Mouse (Mus musculus): Measurements from ENCODE around the gene Sh3bp2. TPM values are rescaled to one million over a fixed set of nuclear protein-coding genes. Genes with fewer than 3 reads are reported as not detected.
"Not testable (repeated sequence)": the region's sequence is repeated elsewhere in the genome, so short reads cannot be mapped to it uniquely, and the experiment has no call there.

Gene Sh3bp2
- polyA plus RNA-seq, 1 experiment from 2014 or later: 15.8 TPM

DNA sequence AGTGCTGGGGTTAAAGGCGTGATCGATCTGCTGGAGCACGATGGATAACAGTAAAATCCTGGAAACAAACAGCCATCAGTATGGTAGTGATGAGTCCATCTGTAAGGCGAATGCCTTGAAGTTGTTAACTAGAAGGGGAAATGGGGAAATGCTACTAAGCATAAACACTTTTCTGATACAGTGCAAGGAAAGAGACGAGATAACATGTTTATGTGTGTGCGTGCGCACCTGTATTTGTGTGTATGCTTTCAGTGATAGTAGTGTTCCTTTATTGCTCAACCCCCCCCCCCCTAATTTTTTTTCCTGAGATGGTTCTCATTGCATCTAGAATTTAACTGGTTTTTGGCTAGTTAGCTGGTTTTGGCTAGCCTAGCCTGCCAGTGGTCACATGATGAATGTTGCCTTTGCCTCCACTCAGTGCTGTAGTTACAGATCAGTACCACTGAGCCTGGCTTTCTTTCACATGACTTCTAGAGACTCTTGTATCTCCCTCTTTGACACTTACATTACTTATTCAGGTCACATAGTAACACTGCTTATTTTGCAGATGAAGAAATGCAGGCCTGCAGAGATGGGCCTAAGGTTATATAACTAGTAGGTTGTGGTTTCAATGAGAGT is 52.5 kb downstream of the Sh3bp2 start:
- peaks cover 15% of the 10 kb centered on the region for H3K4me1 ChIP-seq

DNA sequence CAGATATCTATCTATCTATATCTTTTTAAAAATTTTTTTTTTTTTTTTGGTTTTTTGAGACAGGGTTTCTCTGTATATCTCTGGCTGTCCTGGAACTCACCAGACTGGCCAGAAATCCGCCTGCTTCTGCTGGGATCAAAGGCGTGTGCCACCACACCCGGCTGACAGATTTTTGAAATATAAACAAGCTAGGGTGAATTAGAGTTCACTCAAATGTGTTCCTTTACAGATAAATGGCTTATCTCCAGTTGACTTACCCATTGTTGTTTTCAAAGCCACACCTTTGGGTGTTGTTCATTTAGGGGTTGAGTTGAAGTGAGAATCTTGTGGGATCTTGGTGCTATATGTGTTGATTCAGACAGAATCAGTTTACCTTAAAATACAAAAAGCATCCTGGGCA is 53.7 kb downstream of the Sh3bp2 start:
- 90% methylated on average over 3 of the region's 3 CpGs for WGBS
- no peak overlapping the region for H3K4me3 ChIP-seq
- ATAC-seq (ENCODE audit: low FRiP score, low read depth): no peak

More for the DNA sequence above, 52.5 kb downstream of the Sh3bp2 start:
- Histone ChIP-seq H3K9ac (no peak overlapping the region), H3K4me3 (no peak overlapping the region), H3K9me3 (no peaks in the 10 kb centered on the region), H3K27ac (no peak overlapping the region), H3K36me3 (no peaks in the 10 kb centered on the region; the same call in 1 of the 2 replicates), H3K27me3 (replicated peaks) (no peaks in the 10 kb centered on the region), H3K4me2 (replicated peaks) (no peak overlapping the region)
- ATAC-seq (ENCODE audit: low FRiP score, low read depth): no peak
- WGBS: 96% methylated on average over 7 of the region's 7 CpGs

DNA sequence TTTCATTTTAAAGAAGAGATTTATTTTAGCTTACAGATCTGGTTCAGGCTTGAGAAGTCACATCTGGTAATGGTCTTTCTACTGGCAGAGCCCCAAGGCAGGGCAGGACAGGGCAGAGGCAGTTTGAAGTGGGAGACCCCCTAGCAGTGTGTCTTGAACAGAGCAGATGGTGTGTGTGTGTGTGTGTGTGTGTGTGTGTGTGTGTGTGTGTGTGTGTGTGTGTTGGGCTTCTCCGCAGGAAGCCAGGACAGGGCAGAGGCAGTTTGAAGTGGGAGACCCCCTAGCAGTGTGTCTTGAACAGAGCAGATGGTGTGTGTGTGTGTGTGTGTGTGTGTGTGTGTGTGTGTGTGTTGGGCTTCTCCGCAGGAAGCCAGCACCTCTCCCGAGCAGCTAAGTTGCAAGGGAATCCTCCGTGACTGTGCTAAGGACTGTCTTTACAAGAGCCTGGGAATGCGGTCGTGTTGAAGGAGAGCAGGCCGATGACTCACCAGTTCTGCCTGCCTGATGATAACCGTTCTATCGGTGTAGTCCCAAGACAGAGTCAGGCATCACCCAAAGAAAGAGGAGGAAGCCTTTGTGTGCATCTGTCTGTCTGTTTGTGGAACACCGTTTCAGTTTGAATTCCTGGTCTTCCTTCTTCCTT is 56.2 kb downstream of the Sh3bp2 start:
- not testable (repeated sequence) for H3K9me3 ChIP-seq; H3K27me3 ChIP-seq (replicated peaks); H3K4me2 ChIP-seq (replicated peaks); H3K9ac ChIP-seq; H3K36me3 ChIP-seq; H3K4me3 ChIP-seq; H3K27ac ChIP-seq; ATAC-seq (ENCODE audit: low FRiP score, low read depth); H3K4me1 ChIP-seq
- WGBS: 44% methylated on average over 9 of the region's 10 CpGs

More for the DNA sequence above, 53.7 kb downstream of the Sh3bp2 start:
- no peaks in the 10 kb centered on the region for H3K9me3 ChIP-seq
- no peak overlapping the region for H3K27ac ChIP-seq
- no peak overlapping the region for H3K4me2 ChIP-seq (replicated peaks)
- no peaks in the 10 kb centered on the region; the same call in 1 of the 2 replicates for H3K36me3 ChIP-seq
- H3K4me1 ChIP-seq: peaks cover 15% of the 10 kb centered on the region
- no peak overlapping the region for H3K9ac ChIP-seq
- H3K27me3 ChIP-seq (replicated peaks): no peaks in the 10 kb centered on the region

DNA sequence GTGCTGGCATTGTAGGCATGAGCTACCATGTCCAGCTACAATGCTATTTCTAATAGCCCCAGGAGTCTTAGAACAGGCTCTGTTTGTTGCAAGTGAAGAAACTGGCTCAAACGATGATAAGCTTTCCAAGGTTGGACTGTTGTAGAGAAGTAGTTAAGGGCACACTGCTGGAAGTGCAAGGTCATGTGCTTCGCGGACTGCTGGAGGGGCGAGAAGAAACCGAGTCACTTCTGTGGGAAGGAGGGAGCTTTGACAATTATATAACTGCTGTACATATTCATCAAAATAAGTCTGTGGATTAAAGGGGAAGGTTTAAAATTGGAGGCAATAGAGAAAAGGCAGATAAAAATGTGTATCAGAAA is 56.7 kb downstream of the Sh3bp2 start:
- ATAC-seq (ENCODE audit: low FRiP score, low read depth): no peak
- Histone ChIP-seq H3K27me3 (replicated peaks) (no peaks in the 10 kb centered on the region), H3K4me1 (peaks cover 3% of the 10 kb centered on the region; the same call in 1 of the 2 replicates), H3K4me3 (no peak overlapping the region), H3K4me2 (replicated peaks) (no peak overlapping the region), H3K9ac (no peak overlapping the region), H3K36me3 (no peaks in the 10 kb centered on the region; the same call in 1 of the 2 replicates), H3K9me3 (no peaks in the 10 kb centered on the region), H3K27ac (no peak overlapping the region)
- WGBS: 91% methylated on average over 5 of the region's 5 CpGs

DNA sequence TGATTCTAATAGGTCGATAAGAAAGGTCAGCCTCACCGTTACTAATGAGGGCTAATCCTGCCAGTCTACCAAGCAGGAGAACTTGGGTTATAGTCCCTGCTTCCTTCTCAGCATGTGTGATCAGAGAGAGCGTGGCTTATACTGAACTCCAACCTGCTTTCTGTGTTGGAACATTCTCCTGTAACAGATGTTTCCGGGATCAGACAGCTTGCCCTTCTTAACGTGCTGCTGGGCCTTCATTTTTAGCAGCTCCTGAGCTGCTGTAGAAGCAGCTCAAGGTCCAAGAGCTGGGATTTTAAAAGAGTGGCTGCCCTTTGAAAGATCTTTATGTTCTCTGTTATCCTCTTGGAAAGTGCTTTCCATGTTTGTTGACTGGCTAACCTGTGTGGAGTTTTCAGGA is 59.6 kb downstream of the Sh3bp2 start:
- Histone ChIP-seq H3K36me3 (no peaks in the 10 kb centered on the region; the same call in 1 of the 2 replicates), H3K4me3 (no peak overlapping the region), H3K4me1 (peaks cover 8% of the 10 kb centered on the region), H3K27me3 (replicated peaks) (no peaks in the 10 kb centered on the region), H3K4me2 (replicated peaks) (no peak overlapping the region), H3K9me3 (no peaks in the 10 kb centered on the region), H3K9ac (no peak overlapping the region), H3K27ac (no peak overlapping the region)
- WGBS: 80% methylated on average over 5 of the region's 5 CpGs
- ATAC-seq (ENCODE audit: low FRiP score, low read depth): no peak

DNA sequence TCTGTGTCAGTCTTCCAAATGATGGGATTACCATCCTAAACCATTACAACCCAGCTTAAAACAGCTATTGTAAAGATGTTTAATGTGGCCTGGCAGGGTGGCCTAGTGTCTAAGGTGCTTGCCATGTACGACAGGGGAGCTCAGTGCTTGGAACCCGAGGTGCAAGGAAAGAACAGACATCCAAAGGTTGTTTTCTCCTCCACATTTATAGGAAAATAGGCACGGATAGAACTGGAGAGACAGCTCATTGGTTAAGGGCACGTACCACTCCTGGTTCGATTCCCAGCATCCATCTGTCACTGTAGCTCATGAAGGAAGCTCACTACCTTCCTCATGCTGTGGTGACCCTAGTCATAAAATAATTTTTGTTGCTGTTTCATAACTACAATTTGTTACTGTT is 62.2 kb downstream of the Sh3bp2 start:
- Histone ChIP-seq H3K4me3 (no peak overlapping the region), H3K36me3 (no peaks in the 10 kb centered on the region; the same call in 1 of the 2 replicates), H3K4me2 (replicated peaks) (no peak overlapping the region), H3K9me3 (no peaks in the 10 kb centered on the region), H3K27ac (no peak overlapping the region), H3K4me1 (peaks cover 13% of the 10 kb centered on the region), H3K27me3 (replicated peaks) (no peaks in the 10 kb centered on the region), H3K9ac (no peak overlapping the region)
- WGBS: 91% methylated on average over 5 of the region's 5 CpGs
- ATAC-seq (ENCODE audit: low FRiP score, low read depth): no peak

DNA sequence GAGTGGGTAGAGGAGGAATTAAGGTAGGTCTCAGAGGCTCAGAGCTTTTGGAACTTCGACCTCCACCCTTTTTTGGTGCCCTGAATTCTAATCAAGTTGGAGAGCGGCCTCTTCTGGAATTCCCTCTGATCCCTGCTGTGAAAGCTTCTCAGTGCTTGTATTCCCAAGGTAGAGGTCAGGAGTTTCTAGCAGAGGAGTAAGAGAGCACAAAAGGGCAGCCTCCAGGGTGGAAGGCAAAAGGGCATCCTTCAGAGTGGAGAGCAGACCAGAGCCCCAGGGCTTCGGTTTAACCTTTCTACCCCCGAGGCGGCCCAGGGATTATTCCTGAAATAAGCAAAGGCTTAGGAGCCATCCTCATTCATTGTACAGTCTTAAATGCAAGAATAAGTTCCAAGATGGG is 64.4 kb downstream of the Sh3bp2 start:
- ATAC-seq (ENCODE audit: low FRiP score, low read depth): no peak
- Histone ChIP-seq H3K27ac (no peak overlapping the region), H3K4me2 (replicated peaks) (no peak overlapping the region), H3K9me3 (no peaks in the 10 kb centered on the region), H3K4me3 (no peak overlapping the region), H3K9ac (no peak overlapping the region), H3K4me1 (peaks cover 13% of the 10 kb centered on the region), H3K36me3 (peaks cover 6% of the 10 kb centered on the region; the same call in 1 of the 2 replicates), H3K27me3 (replicated peaks) (no peaks in the 10 kb centered on the region)
- WGBS: 16% methylated on average over 5 of the region's 5 CpGs

DNA sequence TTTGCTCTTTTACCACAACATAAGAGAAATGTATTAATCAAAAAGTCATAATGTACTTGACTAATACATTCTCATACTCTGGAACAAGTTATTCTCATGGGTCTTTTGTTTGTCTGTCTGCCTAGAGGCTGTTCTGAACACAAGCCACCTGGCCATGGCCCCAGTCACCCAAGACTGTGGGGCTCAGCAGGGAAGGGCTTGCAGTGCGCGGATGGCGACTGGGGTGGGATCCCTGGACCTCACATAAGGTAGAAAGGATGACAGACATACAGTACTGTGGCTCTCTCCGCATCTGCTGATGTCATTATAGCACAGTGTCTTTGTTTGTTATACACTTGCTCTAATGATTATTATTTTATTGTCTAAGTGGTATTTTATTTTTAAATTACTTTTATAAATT is 65.1 kb downstream of the Sh3bp2 start:
- 49% methylated on average over 4 of the region's 4 CpGs for WGBS
- Histone ChIP-seq H3K9ac (no peak overlapping the region), H3K27me3 (replicated peaks) (no peaks in the 10 kb centered on the region), H3K4me2 (replicated peaks) (no peak overlapping the region), H3K27ac (no peak overlapping the region), H3K36me3 (peaks cover 6% of the 10 kb centered on the region; the same call in 1 of the 2 replicates), H3K4me3 (no peak overlapping the region), H3K9me3 (no peaks in the 10 kb centered on the region), H3K4me1 (peaks cover 13% of the 10 kb centered on the region)
- ATAC-seq (ENCODE audit: low FRiP score, low read depth): no peak

DNA sequence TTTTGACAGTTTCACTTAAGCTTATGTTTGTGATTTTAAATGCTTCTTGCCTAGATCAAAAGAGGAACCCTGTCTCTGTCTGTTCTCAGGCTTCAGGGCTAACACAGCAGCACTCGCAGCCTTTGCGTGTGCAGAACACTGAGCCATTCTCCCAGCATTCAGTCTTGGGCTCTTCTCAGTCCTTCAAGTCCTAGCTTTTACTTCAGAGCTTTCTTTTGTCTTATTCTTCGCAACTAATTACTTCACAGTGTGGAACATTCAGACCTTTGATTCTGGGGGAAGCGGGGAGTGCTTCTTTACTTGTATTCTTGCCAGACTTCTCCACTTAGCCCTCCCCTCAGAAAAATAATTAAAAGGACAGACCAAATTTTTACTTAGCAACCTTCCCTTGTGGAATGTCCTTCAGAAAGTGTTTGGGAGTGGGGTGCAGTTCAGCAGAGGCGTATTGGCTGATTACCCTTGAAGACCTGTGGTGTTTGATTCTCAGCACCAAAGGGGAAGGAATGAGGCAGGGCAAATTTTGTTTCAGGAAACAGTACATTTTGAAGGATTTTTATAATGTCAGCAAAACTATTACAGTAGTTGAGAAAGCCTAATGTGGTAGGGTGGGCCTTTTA is 65.9 kb downstream of the Sh3bp2 start:
- no peak overlapping the region for H3K27ac ChIP-seq
- peaks cover 6% of the 10 kb centered on the region; the same call in 1 of the 2 replicates for H3K36me3 ChIP-seq

DNA sequence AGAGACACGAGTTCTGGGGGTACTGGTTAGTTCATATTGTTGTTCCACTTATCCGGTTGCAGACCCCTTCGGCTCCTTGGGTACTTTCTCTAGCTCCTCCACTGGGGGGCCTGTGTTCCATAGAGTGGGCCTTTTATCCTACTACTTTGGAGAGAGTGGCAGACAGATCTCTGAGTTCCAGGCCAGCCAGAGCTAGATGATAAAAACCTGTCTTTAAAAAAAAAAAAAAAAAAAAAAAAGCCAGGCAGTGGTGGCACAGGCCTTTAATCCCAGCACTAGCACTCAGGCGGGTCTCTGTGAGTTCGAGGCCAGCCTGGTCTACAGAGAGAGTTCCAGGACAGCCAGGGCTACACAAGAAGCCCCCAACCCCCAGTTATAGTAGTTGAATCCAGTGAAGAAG is 66.6 kb downstream of the Sh3bp2 start:
- not testable (repeated sequence) for H3K9ac ChIP-seq; H3K9me3 ChIP-seq; H3K4me2 ChIP-seq (replicated peaks); H3K27ac ChIP-seq; ATAC-seq (ENCODE audit: low FRiP score, low read depth); H3K27me3 ChIP-seq (replicated peaks); H3K36me3 ChIP-seq; H3K4me3 ChIP-seq
- WGBS: 82% methylated on average over 5 of the region's 5 CpGs
- peaks cover 13% of the 10 kb centered on the region for H3K4me1 ChIP-seq

More for the DNA sequence above, 65.9 kb downstream of the Sh3bp2 start:
- H3K9ac ChIP-seq: no peak overlapping the region
- 27% methylated on average over 5 of the region's 5 CpGs for WGBS
- ATAC-seq (ENCODE audit: low FRiP score, low read depth): no peak
- no peak overlapping the region for H3K4me3 ChIP-seq
- H3K27me3 ChIP-seq (replicated peaks): no peaks in the 10 kb centered on the region
- peaks cover 13% of the 10 kb centered on the region for H3K4me1 ChIP-seq
- no peaks in the 10 kb centered on the region for H3K9me3 ChIP-seq
- H3K4me2 ChIP-seq (replicated peaks): no peak overlapping the region

DNA sequence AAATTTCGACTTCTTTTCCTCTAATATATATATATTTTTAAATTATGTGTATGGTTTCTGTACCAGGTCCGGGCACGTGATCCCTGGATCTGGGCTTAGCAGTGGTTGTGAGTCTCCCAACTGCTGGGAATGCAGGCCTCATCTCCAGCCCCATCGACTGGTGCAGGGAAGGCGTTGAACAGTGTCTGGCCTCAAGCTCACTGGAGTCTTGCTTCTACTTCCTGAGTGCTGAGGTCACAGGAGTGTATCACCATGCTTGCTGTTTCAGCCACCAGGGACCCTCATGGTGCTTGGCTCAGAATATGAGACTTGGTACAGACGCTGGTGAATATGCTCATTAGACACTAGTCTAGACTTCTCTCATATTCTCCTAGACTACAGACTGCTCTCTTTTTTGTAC is 67.0 kb downstream of the Sh3bp2 start:
- H3K27ac ChIP-seq: no peak overlapping the region

DNA sequence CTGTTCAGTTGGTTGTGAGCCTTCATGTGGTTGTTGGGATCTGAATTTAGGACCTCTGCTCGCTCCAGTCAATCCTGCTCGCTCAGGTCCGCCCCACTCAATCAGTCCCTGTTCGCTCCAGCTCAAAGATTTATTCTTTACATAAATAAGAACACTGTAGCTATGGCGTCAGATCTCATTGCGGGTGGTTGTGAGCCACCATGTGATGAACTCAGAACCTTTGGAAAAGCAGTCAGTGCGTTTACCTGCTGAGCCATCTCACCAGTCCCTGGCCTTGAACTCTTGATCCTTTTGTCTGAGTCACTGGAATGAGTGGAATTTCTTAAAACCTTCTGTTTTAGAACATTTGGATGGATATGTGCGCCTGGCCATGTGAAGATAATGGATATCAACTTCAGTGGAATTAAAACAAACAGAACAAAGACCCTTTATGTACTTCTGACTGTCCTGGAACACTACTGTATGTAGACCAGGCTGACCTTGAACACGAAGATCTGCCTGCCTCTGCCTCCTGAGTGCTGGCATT is 67.6 kb downstream of the Sh3bp2 start:
- ATAC-seq (ENCODE audit: low FRiP score, low read depth): no peak

More for the DNA sequence above, 67.0 kb downstream of the Sh3bp2 start:
- H3K4me2 ChIP-seq (replicated peaks): no peak overlapping the region
- H3K4me1 ChIP-seq: peaks cover 13% of the 10 kb centered on the region
- no peaks in the 10 kb centered on the region for H3K27me3 ChIP-seq (replicated peaks)
- H3K9ac ChIP-seq: no peak overlapping the region
- H3K4me3 ChIP-seq: no peak overlapping the region
- ATAC-seq (ENCODE audit: low FRiP score, low read depth): no peak
- 97% methylated on average over 6 of the region's 6 CpGs for WGBS
- no peaks in the 10 kb centered on the region for H3K9me3 ChIP-seq
- peaks cover 6% of the 10 kb centered on the region; the same call in 1 of the 2 replicates for H3K36me3 ChIP-seq

More for the DNA sequence above, 67.6 kb downstream of the Sh3bp2 start:
- no peaks in the 10 kb centered on the region for H3K27me3 ChIP-seq (replicated peaks)
- no peak overlapping the region for H3K4me2 ChIP-seq (replicated peaks)
- no peak overlapping the region for H3K9ac ChIP-seq
- 96% methylated on average over 9 of the region's 9 CpGs for WGBS
- peaks cover 13% of the 10 kb centered on the region for H3K4me1 ChIP-seq
- H3K9me3 ChIP-seq: no peaks in the 10 kb centered on the region
- H3K36me3 ChIP-seq: peaks cover 6% of the 10 kb centered on the region; the same call in 1 of the 2 replicates
- H3K27ac ChIP-seq: no peak overlapping the region
- no peak overlapping the region for H3K4me3 ChIP-seq

All from neural tube, embryonic 12.5 days (tissue).